Mouse (Mus musculus): ENCODE data around the gene Sbds.

DNA sequence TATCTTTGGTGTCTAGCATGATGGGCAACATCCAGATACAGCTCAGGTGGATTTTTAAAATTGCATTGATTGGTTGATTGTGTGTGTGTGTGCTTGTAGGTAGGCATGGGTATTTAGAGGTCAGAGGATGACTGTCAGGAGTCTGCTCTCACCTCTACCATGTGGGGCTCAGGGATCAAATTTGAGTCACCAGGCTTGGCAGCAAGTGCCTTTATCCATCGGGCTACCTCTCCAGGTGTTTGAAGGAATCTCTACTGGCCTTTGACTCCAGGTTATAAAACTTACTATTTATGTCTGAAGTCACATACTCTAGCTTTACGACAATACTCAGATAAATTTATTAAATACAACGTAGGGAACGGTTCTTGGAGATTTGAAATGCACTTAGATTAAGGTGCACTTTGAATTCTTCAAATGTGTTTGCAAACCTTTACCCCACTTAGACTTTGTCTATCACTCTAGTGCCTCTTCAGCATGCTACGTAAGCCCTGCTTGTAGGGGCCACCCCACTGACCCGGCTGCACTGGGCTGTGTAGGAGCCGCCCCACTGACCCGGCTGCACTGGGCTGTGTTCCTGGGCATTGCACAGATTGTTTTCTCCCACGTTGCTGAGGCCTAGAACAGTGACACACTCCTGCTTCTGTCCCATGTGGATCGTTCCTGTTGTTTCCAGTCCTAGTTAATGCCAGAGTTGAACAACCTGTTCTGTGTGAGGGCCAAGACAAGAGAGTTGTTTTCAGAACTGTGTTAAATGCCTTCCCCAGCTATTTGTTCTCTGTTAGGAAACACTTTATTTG is 54.9 kb downstream of the Sbds start:
- TF ChIP-seq CTCF (IDR thresholded peaks at IDR 0.05; ENCODE audit: insufficient read depth, low read depth, low read length), result no peak
- no peak for TF ChIP-seq POLR2A (IDR thresholded peaks at IDR 0.05; ENCODE audit: insufficient read depth, low read depth, low read length)

Measured in olfactory bulb, adult 2 months (tissue).